ENCODE assay signal across 7 mouse cellular contexts in the genomic region with DNA sequence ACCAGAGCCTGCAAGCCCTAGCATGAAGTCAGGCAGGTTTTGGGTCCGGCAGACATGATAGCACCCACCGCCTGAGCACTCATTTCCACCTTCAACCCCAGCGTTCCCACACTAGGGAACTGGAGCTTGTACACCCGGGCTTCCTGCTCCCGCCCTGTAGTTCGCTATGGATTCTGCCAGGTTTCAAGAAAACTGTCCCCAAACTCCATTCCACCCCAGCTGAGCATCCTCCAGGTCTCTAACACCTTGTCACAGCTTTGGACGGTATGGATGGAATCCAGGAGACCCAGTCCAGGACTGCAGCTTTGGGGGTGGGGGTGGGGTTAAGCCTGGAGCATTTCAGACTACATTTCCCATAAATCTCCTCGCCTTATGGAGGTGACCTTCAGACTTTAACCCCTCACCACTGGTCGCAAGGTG. TPM values are rescaled to one million over a fixed set of nuclear protein-coding genes. Genes with fewer than 3 reads are reported as not detected.
DNase-seq lines count a peak whose midpoint lies in the region; ATAC-seq lines count a peak whose summit lies in the region.

No protein-coding gene starts in this region.

- H3K4me1 ChIP-seq in stomach, embryonic 15.5 days: no peaks in the 10 kb centered on the region

- intact Hi-C loops in left cerebral cortex, postnatal 4 days (cut with DNase I): no loop called here

- ATAC-seq in stomach, embryonic 15.5 days (ENCODE audit: insufficient read depth, low FRiP score, low read depth): peak; percentile 65

- no peaks in the 10 kb centered on the region for H3K36me3 ChIP-seq in stomach, embryonic 15.5 days

- H3K9me3 ChIP-seq in stomach, embryonic 15.5 days: no peaks in the 10 kb centered on the region

- H3K4me3 ChIP-seq in stomach, embryonic 15.5 days (replicated peaks): peak overlapping the region; percentile 46

- H3K4me2 ChIP-seq in stomach, embryonic 15.5 days: peak overlapping the region; percentile 81

- WGBS in stomach, embryonic 15.5 days: 3% methylated on average over 9 of the region's 9 CpGs

- no peak overlapping the region for H3K27ac ChIP-seq in stomach, embryonic 15.5 days

- peak overlapping the region; percentile 25; the same call in 1 of the 2 replicates for H3K9ac ChIP-seq in stomach, embryonic 15.5 days

- DNase-seq in adrenal gland, adult 2 months: peak; percentile 50
- DNase-seq in cerebellum, postnatal 10 days: peak; percentile 66 to 68
- peak; percentile 3 to 8 for DNase-seq in gastrocnemius, adult 8-10 months (ENCODE audit: low spot score in 2 of 2)
- peak; percentile 12 for DNase-seq in hindlimb bud, embryonic 11.5 days (ENCODE audit: extremely low spot score, low read depth, low spot score)
- DNase-seq in left cerebral cortex, postnatal 4 days: peak; percentile 16
- DNase-seq in mesoderm, embryonic 11.5 days (ENCODE audit: low read depth, low spot score): peak; percentile 18

- no peaks in the 10 kb centered on the region for H3K27me3 ChIP-seq in stomach, embryonic 15.5 days (replicated peaks)

RNA-seq across cellular contexts. Expression of a gene that starts 26.6 kb away (rescaled TPM):
- total RNA-seq in adrenal gland, adult 2 months (2021): 100 to 1,000 TPM; 215 to 516 TPM
- polyA plus RNA-seq in adrenal gland, adult 2 months (2012; rRNA removed): 61.3 and 81.3 TPM in 2 replicates
- 100 to 1,000 TPM; 113 to 163 (median 129) TPM for total RNA-seq in gastrocnemius, adult 8-10 months (2022)
- 100 to 1,000 TPM; 125 to 132 TPM for total RNA-seq in left cerebral cortex, postnatal 4 days (2021)
- 221 and 248 TPM in 2 replicates for polyA plus RNA-seq in stomach, embryonic 15.5 days (2015; fragmentation: Nextera tagmentation; extraction: Ambion mirVana)

RNA-seq across cellular contexts. Expression of a gene that starts 31.6 kb away (rescaled TPM):
- total RNA-seq in adrenal gland, adult 2 months (2021): 10 to 100 TPM; 49.7 to 55.9 TPM
- polyA plus RNA-seq in adrenal gland, adult 2 months (2012; rRNA removed): 6.0 and 6.2 TPM in 2 replicates
- 10 to 100 TPM; 49.4 to 59.4 (median 50.8) TPM for total RNA-seq in gastrocnemius, adult 8-10 months (2022)
- total RNA-seq in left cerebral cortex, postnatal 4 days (2021): 1 to 10 TPM; 6.4 to 7.3 TPM
- 63.7 and 63.9 TPM in 2 replicates for polyA plus RNA-seq in stomach, embryonic 15.5 days (2015; fragmentation: Nextera tagmentation; extraction: Ambion mirVana)

Comparison
In these comparisons a context has a peak if more than half of its experiments do, and no peak if none do; other contexts are left out.
1. DNase-seq: peak in every context shown above with its lines; median percentile 67 in cerebellum, postnatal 10 days; 50 in adrenal gland, adult 2 months; 18 in mesoderm, embryonic 11.5 days; 16 in left cerebral cortex, postnatal 4 days; 12 in hindlimb bud, embryonic 11.5 days; 6 in gastrocnemius, adult 8-10 months.
2. RNA of a gene that starts 31.6 kb away (total RNA-seq): 49.7 to 55.9 TPM in adrenal gland, adult 2 months and 49.4 to 59.4 TPM in gastrocnemius, adult 8-10 months; 6.4 to 7.3 TPM in left cerebral cortex, postnatal 4 days; every median in the first group is over 4 times any median in the second.